Mouse (Mus musculus): ENCODE results near the gene Rps28.

DNA sequence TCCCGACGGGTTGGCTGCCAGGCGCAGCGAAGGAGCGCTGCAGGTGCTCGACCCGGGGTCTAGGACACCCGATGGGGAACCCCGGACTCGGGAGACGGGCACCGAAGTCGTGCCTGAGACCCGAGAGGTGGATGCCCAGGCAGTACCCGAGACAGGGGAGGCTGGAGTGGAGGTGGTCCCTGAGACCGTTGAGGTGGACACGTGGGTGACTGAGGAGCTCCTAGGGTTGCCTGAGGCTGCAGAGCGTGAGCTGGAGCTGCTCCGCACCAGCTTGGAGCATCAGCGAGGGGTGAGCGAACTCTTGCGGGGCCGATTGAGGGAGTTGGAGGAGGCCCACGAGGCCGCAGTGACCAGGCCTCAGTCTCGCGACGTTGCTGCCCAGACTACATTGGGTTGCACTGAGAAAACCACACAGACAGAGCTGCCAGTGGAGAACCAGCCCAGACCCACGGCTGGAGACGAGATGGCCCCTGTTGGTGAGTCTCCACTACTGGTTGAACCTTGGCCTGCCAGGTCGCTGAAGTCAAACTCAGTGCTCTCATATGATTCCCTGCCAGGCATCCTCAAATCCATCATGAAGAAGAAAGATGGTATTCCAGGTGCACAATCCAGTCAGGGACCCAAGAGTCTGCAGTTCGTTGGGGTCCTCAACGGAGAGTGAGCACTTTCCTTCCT lies 6.3 kb downstream of the Rps28 start:
- TF ChIP-seq CTCF (IDR thresholded peaks at IDR 0.05; ENCODE audit: extremely low read depth, insufficient read length, insufficient replicate concordance, low read depth, low read length) (no peak), POLR2A (IDR thresholded peaks at IDR 0.05; ENCODE audit: low read depth, low read length) (no peak)

Data from small intestine, adult 2 months (tissue).